Mouse (Mus musculus) pancreas, adult 10 weeks (tissue): Measurements from ENCODE around the gene Vwde. TPM values are rescaled to one million over a fixed set of nuclear protein-coding genes. Genes with fewer than 3 reads are reported as not detected.

Experiments
- polyA plus RNA-seq: library from polyadenylated mRNA; stranded (reverse); fragments of 350-450 nt; fragmentation: Illumina TruSeq; extraction: RNeasy Lipid Tissue Mini Kit (QIAGEN cat#74804); gene quantifications from one replicate; pipeline ENCODE4 v1.2.3, GENCODE M21; 2015; ENCODE audit warnings: low read depth, low replicate concordance; ENCODE audit not compliant: insufficient read depth

Vwde gene
- 0.31 TPM for polyA plus RNA-seq

DNA sequence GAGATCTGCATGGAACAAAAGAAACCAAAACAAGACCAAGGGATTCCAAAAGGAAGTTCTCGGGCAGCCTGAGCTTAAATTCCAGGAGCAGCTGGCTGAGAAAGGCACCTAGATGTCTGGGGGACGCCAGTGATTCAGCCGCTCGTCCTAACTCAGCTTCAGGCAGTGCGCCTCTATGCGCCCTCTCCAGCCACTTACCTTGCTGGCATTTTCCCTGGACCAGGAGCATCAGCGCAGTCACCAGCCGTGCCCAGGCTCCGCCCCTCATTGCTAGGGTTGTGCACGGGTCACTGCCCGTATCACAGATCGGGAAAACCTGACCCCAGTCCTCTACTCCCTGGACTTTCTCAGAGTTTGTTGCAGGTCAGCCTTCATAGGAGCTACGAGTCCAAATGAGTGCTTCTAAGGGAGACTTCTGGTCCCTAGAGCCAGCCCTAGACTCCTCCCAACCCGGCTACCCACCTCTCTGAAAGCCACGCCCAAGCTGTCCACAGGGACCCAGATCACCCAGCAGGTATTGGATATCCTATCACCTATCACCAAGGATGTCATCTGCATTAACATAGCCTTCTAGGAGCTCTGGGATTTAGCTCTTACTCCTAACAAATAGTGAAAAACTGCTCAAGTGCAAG, at the start of gene Vwde:
Vwde (minus strand) TSS at position 370 of the 632 bp plus-strand sequence.

Other genes starting within 250 kb of the Vwde start
- gene Tmem106b, start 155.2 kb downstream of the Vwde start, polyA plus RNA-seq: 11.5 TPM